Mouse (Mus musculus) midbrain, embryonic 12.5 days (tissue): ENCODE results near the gene Frrs1l. TPM values are rescaled to one million over a fixed set of nuclear protein-coding genes. Genes with fewer than 3 reads are reported as not detected.

Source experiments
- polyA plus RNA-seq: library from polyadenylated mRNA; unstranded; fragments of >200 nt; fragmentation: Nextera tagmentation; extraction: Ambion mirVana; gene quantifications from 2 replicates; pipeline ENCODE4 v1.2.1, GENCODE M21; 2016

Frrs1l gene
- polyA plus RNA-seq, 1 experiment from 2014 or later = 7.6 TPM

Other genes with a start within 250 kb of the Frrs1l start
- gene Actl7b, start 248.9 kb downstream of the Frrs1l start, polyA plus RNA-seq = not detected in 2 replicates
- not detected in 2 replicates for gene Actl7a, start 247.0 kb downstream of the Frrs1l start, polyA plus RNA-seq
- gene Elp1, start 188.1 kb downstream of the Frrs1l start, polyA plus RNA-seq = 84.8 and 92.8 TPM in 2 replicates
- 20.6 and 22.8 TPM in 2 replicates for gene Fam206a, start 188.0 kb downstream of the Frrs1l start, polyA plus RNA-seq
- 25.6 and 29.6 TPM in 2 replicates for gene Ctnnal1, start 125.2 kb downstream of the Frrs1l start, polyA plus RNA-seq
- gene Tmem245, start 43.0 kb downstream of the Frrs1l start, polyA plus RNA-seq = 12.0 and 14.5 TPM in 2 replicates
- 1.4 and 2.0 TPM in 2 replicates for gene Epb41l4b, start 153.0 kb upstream of the Frrs1l start, polyA plus RNA-seq